In the genomic region with DNA sequence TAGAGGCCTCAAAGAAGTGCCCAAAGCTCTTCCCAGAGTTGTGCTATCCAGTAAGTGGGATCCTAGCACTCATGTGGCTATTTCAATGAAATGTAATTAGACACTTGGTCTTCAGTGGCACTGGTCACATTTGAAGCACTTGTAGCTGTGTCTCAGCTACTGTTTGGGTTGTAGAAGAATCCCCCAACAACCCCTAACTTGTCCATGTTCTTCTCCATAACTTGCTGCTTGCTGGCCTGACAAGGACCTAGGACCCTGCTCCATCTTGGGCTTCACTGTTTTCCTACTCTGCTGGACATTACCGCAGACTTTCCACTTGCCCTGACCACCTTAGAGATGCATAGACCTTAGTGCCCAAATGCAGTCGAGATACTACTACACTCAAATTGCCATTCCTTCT, we compare ENCODE assay signal across 9 mouse cellular contexts. TPM values are rescaled to one million over a fixed set of nuclear protein-coding genes. Genes with fewer than 3 reads are reported as not detected.
A peak's percentile ranks its signal among the peaks of the same experiment; 100 is the strongest.
DNase-seq lines count a peak whose midpoint lies in the region; ATAC-seq and TF ChIP-seq lines count a peak whose summit lies in the region.
"Had no signal": no experiment of that assay in that cellular context is flagged by ENCODE, and none has a peak within 500 bp of the region (broad histone marks: within the 10 kb centered on the region; RNA-seq: fewer than 3 reads in every experiment).

No protein-coding gene starts in this region.

- peak; percentile 8 for DNase-seq in lung, embryonic 14.5 days
- DNase-seq in lung, postnatal 4 days = no peak
- DNase-seq in adrenal gland, adult 8-10 months = no peak
- no peak for DNase-seq in right cerebral cortex, postnatal 10 days (ENCODE audit: low spot score in 2 of 2)
- DNase-seq in thymus, postnatal 14 days = no peak
- DNase-seq: cerebellum, adult 8-10 months had no signal

- no peak for ATAC-seq in lung, embryonic 14.5 days (ENCODE audit: insufficient read depth)
- no peak for ATAC-seq in embryonic facial prominence, embryonic 12.5 days (ENCODE audit: insufficient number of reproducible peaks, insufficient read depth, low FRiP score, low TSS enrichment)
- no peak for ATAC-seq in intestine, embryonic 15.5 days
- no peak for ATAC-seq in neural tube, embryonic 13.5 days (ENCODE audit: low read depth)

- H3K9ac ChIP-seq in lung, embryonic 14.5 days = peak overlapping the region; percentile 99
- H3K9ac ChIP-seq in embryonic facial prominence, embryonic 12.5 days = peak overlapping the region; percentile 97; the same call in 1 of the 2 replicates
- H3K9ac ChIP-seq in intestine, embryonic 15.5 days = peak overlapping the region; percentile 78
- peak overlapping the region; percentile 99 for H3K9ac ChIP-seq in neural tube, embryonic 13.5 days

- H3K4me3 ChIP-seq in lung, embryonic 14.5 days (ENCODE audit: low read depth, low read length) = peak overlapping the region; percentile 81
- peak overlapping the region; percentile 92 for H3K4me3 ChIP-seq in embryonic facial prominence, embryonic 12.5 days
- peak overlapping the region; percentile 61 for H3K4me3 ChIP-seq in intestine, embryonic 15.5 days (replicated peaks)
- H3K4me3 ChIP-seq in neural tube, embryonic 13.5 days = peak overlapping the region; percentile 96

- TF ChIP-seq CTCF in lung, embryonic 14.5 days (IDR thresholded peaks at IDR 0.05; ENCODE audit: low read depth) = no peak

- peaks cover 11% of the 10 kb centered on the region; the same call in 1 of the 2 replicates for H3K4me1 ChIP-seq in lung, embryonic 14.5 days (ENCODE audit: insufficient read depth)
- peaks cover 7% of the 10 kb centered on the region for H3K4me1 ChIP-seq in embryonic facial prominence, embryonic 12.5 days
- H3K4me1 ChIP-seq in intestine, embryonic 15.5 days (replicated peaks) = peaks cover 8% of the 10 kb centered on the region
- H3K4me1 ChIP-seq in neural tube, embryonic 13.5 days (replicated peaks) = peaks cover 24% of the 10 kb centered on the region

- H3K27ac ChIP-seq in lung, embryonic 14.5 days (ENCODE audit: low read depth) = peak overlapping the region; percentile 99
- peak overlapping the region; percentile 99; the same call in 1 of the 2 replicates for H3K27ac ChIP-seq in embryonic facial prominence, embryonic 12.5 days
- peak overlapping the region; percentile 96 for H3K27ac ChIP-seq in intestine, embryonic 15.5 days
- H3K27ac ChIP-seq in neural tube, embryonic 13.5 days (replicated peaks) = peak overlapping the region; percentile 99; the same call in 1 of the 2 replicates

- H3K36me3 ChIP-seq in lung, embryonic 14.5 days (ENCODE audit: insufficient read depth) = peaks cover 9% of the 10 kb centered on the region; the same call in 1 of the 2 replicates
- H3K36me3 ChIP-seq in embryonic facial prominence, embryonic 12.5 days = 0 out of 2 replicates have a peak, but pooled peaks cover 4% of the 10 kb centered on the region
- H3K36me3 ChIP-seq in intestine, embryonic 15.5 days = 0 out of 2 replicates have a peak, but pooled peaks cover 2% of the 10 kb centered on the region
- H3K36me3 ChIP-seq in neural tube, embryonic 13.5 days = no peaks in the 10 kb centered on the region; the same call in 1 of the 2 replicates

- WGBS in lung, embryonic 14.5 days = 61% methylated on average over 2 of the region's 2 CpGs
- WGBS in embryonic facial prominence, embryonic 12.5 days = 66% methylated on average over 2 of the region's 2 CpGs
- 46% methylated on average over 2 of the region's 2 CpGs for WGBS in intestine, embryonic 15.5 days
- 68% methylated on average over 2 of the region's 2 CpGs for WGBS in neural tube, embryonic 13.5 days

- H3K27me3 ChIP-seq in lung, embryonic 14.5 days (ENCODE audit: insufficient read depth, low read length) = no peaks in the 10 kb centered on the region
- no peaks in the 10 kb centered on the region for H3K27me3 ChIP-seq in embryonic facial prominence, embryonic 12.5 days
- H3K27me3 ChIP-seq in intestine, embryonic 15.5 days (replicated peaks) = no peaks in the 10 kb centered on the region
- no peaks in the 10 kb centered on the region for H3K27me3 ChIP-seq in neural tube, embryonic 13.5 days

- H3K9me3 ChIP-seq in lung, embryonic 14.5 days (ENCODE audit: low read depth, low read length) = no peaks in the 10 kb centered on the region
- H3K9me3 ChIP-seq in embryonic facial prominence, embryonic 12.5 days = no peaks in the 10 kb centered on the region
- no peaks in the 10 kb centered on the region for H3K9me3 ChIP-seq in intestine, embryonic 15.5 days
- no peaks in the 10 kb centered on the region for H3K9me3 ChIP-seq in neural tube, embryonic 13.5 days

- peak overlapping the region; percentile 91 for H3K4me2 ChIP-seq in lung, embryonic 14.5 days
- H3K4me2 ChIP-seq in embryonic facial prominence, embryonic 12.5 days (replicated peaks) = peak overlapping the region; percentile 74
- peak overlapping the region; percentile 77 for H3K4me2 ChIP-seq in intestine, embryonic 15.5 days (replicated peaks)
- H3K4me2 ChIP-seq in neural tube, embryonic 13.5 days = peak overlapping the region; percentile 83

RNA-seq across cellular contexts. Expression of gene Zfp62, which starts 1.0 kb away (rescaled TPM):
- polyA plus RNA-seq in lung, embryonic 14.5 days (2014; fragmentation: Nextera tagmentation; extraction: Ambion mirVana) = 42.0 and 42.8 TPM in 2 replicates
- 49.4 and 53.9 TPM in 2 replicates for polyA plus RNA-seq in embryonic facial prominence, embryonic 12.5 days (2016; fragmentation: Nextera tagmentation; extraction: Ambion mirVana)
- polyA plus RNA-seq in intestine, embryonic 15.5 days (2015; fragmentation: Nextera tagmentation; extraction: Ambion mirVana) = 24.4 and 28.6 TPM in 2 replicates
- polyA plus RNA-seq in neural tube, embryonic 13.5 days (2015; fragmentation: Nextera tagmentation; extraction: Ambion mirVana) = 44.5 and 50.0 TPM in 2 replicates
- 10 to 100 TPM; 28.1 to 40.1 (median 36.2) TPM for total RNA-seq in adrenal gland, adult 8-10 months (2022)

RNA-seq across cellular contexts. Expression of gene Btnl9, which starts 15.1 kb away (rescaled TPM):
- 0.89 and 1.1 TPM in 2 replicates for polyA plus RNA-seq in lung, embryonic 14.5 days (2014; fragmentation: Nextera tagmentation; extraction: Ambion mirVana)
- 0.35 and 0.99 TPM in 2 replicates for polyA plus RNA-seq in embryonic facial prominence, embryonic 12.5 days (2016; fragmentation: Nextera tagmentation; extraction: Ambion mirVana)
- 1.7 and 2.2 TPM in 2 replicates for polyA plus RNA-seq in intestine, embryonic 15.5 days (2015; fragmentation: Nextera tagmentation; extraction: Ambion mirVana)
- polyA plus RNA-seq in neural tube, embryonic 13.5 days (2015; fragmentation: Nextera tagmentation; extraction: Ambion mirVana) = 0.10 and 0.33 TPM in 2 replicates
- 10 to 100 TPM; 21.5 to 41.8 (median 32.6) TPM for total RNA-seq in adrenal gland, adult 8-10 months (2022)

RNA-seq across cellular contexts. Expression of gene Mgat1, which starts 41.9 kb away (rescaled TPM):
- 59.3 and 60.0 TPM in 2 replicates for polyA plus RNA-seq in lung, embryonic 14.5 days (2014; fragmentation: Nextera tagmentation; extraction: Ambion mirVana)
- 46.6 and 49.9 TPM in 2 replicates for polyA plus RNA-seq in embryonic facial prominence, embryonic 12.5 days (2016; fragmentation: Nextera tagmentation; extraction: Ambion mirVana)
- 53.5 and 61.2 TPM in 2 replicates for polyA plus RNA-seq in intestine, embryonic 15.5 days (2015; fragmentation: Nextera tagmentation; extraction: Ambion mirVana)
- polyA plus RNA-seq in neural tube, embryonic 13.5 days (2015; fragmentation: Nextera tagmentation; extraction: Ambion mirVana) = 28.8 and 32.4 TPM in 2 replicates
- 100 to 1,000 TPM; 114 to 131 (median 124) TPM for total RNA-seq in adrenal gland, adult 8-10 months (2022)

RNA-seq across cellular contexts. Expression of gene Olfr1394, which starts 47.9 kb away (rescaled TPM):
- not detected in 2 replicates for polyA plus RNA-seq in lung, embryonic 14.5 days (2014; fragmentation: Nextera tagmentation; extraction: Ambion mirVana)
- not detected in 2 replicates for polyA plus RNA-seq in embryonic facial prominence, embryonic 12.5 days (2016; fragmentation: Nextera tagmentation; extraction: Ambion mirVana)
- not detected in 2 replicates for polyA plus RNA-seq in intestine, embryonic 15.5 days (2015; fragmentation: Nextera tagmentation; extraction: Ambion mirVana)
- not detected in 2 replicates for polyA plus RNA-seq in neural tube, embryonic 13.5 days (2015; fragmentation: Nextera tagmentation; extraction: Ambion mirVana)
- not detected for total RNA-seq in adrenal gland, adult 8-10 months (2022)

RNA-seq across cellular contexts. Expression of gene Olfr1395, which starts 60.0 kb away (rescaled TPM):
- polyA plus RNA-seq in lung, embryonic 14.5 days (2014; fragmentation: Nextera tagmentation; extraction: Ambion mirVana) = not detected in 2 replicates
- polyA plus RNA-seq in embryonic facial prominence, embryonic 12.5 days (2016; fragmentation: Nextera tagmentation; extraction: Ambion mirVana) = not detected in 2 replicates
- polyA plus RNA-seq in intestine, embryonic 15.5 days (2015; fragmentation: Nextera tagmentation; extraction: Ambion mirVana) = not detected in 2 replicates
- not detected in 2 replicates for polyA plus RNA-seq in neural tube, embryonic 13.5 days (2015; fragmentation: Nextera tagmentation; extraction: Ambion mirVana)
- total RNA-seq in adrenal gland, adult 8-10 months (2022) = not detected
